ENCODE assay signal across 11 mouse cellular contexts in genomic region chr3:88221519-88222390, GRCm38 (mm10). TPM values are rescaled to one million over a fixed set of nuclear protein-coding genes. Genes with fewer than 3 reads are reported as not detected.
DNase-seq lines count a peak whose midpoint lies in the region; ATAC-seq and TF ChIP-seq lines count a peak whose summit lies in the region.
"Had no signal": no experiment of that assay in that cellular context is flagged by ENCODE, and none has a peak within 500 bp of the region (broad histone marks: within the 10 kb centered on the region; RNA-seq: fewer than 3 reads in every experiment).

No protein-coding gene starts in this region.

- TF ChIP-seq CTCF in E14TG2a.4 (conservative IDR thresholded peaks at IDR 0.05; ENCODE audit: low read length) = no peak
- no peak for TF ChIP-seq CTCF in cortical plate, adult 2 months (IDR thresholded peaks at IDR 0.05; ENCODE audit: extremely low read depth, insufficient read depth, low read length)
- TF ChIP-seq CTCF in gastrocnemius, adult 2 months (IDR thresholded peaks at IDR 0.05) = no peak

- peak overlapping the region; percentile 63 for H3K9ac ChIP-seq in hindbrain, embryonic 14.5 days
- peak overlapping the region; percentile 61; the same call in 1 of the 2 replicates for H3K9ac ChIP-seq in midbrain, embryonic 13.5 days (replicated peaks)
- H3K9ac ChIP-seq: liver, embryonic 14.5 days had no signal

- peaks cover 70% of the 10 kb centered on the region for H3K27me3 ChIP-seq in E14TG2a.4 (ENCODE audit: insufficient read depth, low read length)
- H3K27me3 ChIP-seq in hindbrain, embryonic 14.5 days (ENCODE audit: control insufficient read depth, insufficient read depth, low read length) = 0 out of 2 replicates have a peak, but pooled peaks cover 3% of the 10 kb centered on the region
- H3K27me3 ChIP-seq in midbrain, embryonic 13.5 days = peaks cover 67% of the 10 kb centered on the region

- H3K9me3 ChIP-seq in E14TG2a.4 (ENCODE audit: low read length) = no peaks in the 10 kb centered on the region
- H3K9me3 ChIP-seq in hindbrain, embryonic 14.5 days (ENCODE audit: control insufficient read depth, low read length) = no peaks in the 10 kb centered on the region
- no peaks in the 10 kb centered on the region for H3K9me3 ChIP-seq in midbrain, embryonic 13.5 days

- no peak for TF ChIP-seq POLR2A in cortical plate, adult 2 months (IDR thresholded peaks at IDR 0.05; ENCODE audit: extremely low read depth, insufficient read depth, low read length)

- 0 out of 2 replicates have a peak overlapping the region, but pooled peaks have one; percentile 1 for H3K4me3 ChIP-seq in E14TG2a.4 (replicated peaks; ENCODE audit: low read length)
- H3K4me3 ChIP-seq in cortical plate, adult 2 months (ENCODE audit: insufficient read depth, low read length) = no peak overlapping the region
- H3K4me3 ChIP-seq in hindbrain, embryonic 14.5 days (replicated peaks; ENCODE audit: low read length) = no peak overlapping the region
- no peak overlapping the region for H3K4me3 ChIP-seq in midbrain, embryonic 13.5 days (replicated peaks)
- H3K4me3 ChIP-seq in gastrocnemius, adult 2 months = no peak overlapping the region

- intact Hi-C loops in gastrocnemius, adult 2 months (cut with DNase I) = no loop called here

- peak; percentile 77 for ATAC-seq in hindbrain, embryonic 14.5 days (ENCODE audit: low FRiP score)
- peak; percentile 80 for ATAC-seq in midbrain, embryonic 13.5 days

- 17% methylated on average over 12 of the region's 12 CpGs for WGBS in hindbrain, embryonic 14.5 days
- WGBS in midbrain, embryonic 13.5 days = 32% methylated on average over 12 of the region's 12 CpGs

- H3K36me3 ChIP-seq in E14TG2a.4 (ENCODE audit: insufficient read depth, low read length) = no peaks in the 10 kb centered on the region
- H3K36me3 ChIP-seq in hindbrain, embryonic 14.5 days (replicated peaks; ENCODE audit: control insufficient read depth, insufficient read depth) = peaks cover 63% of the 10 kb centered on the region
- H3K36me3 ChIP-seq in midbrain, embryonic 13.5 days = peaks cover 48% of the 10 kb centered on the region

- H3K4me1 ChIP-seq in E14TG2a.4 (replicated peaks; ENCODE audit: low read depth, low read length) = peaks cover 31% of the 10 kb centered on the region
- H3K4me1 ChIP-seq in cortical plate, adult 2 months (ENCODE audit: control insufficient read depth, insufficient read depth, low read length) = peaks cover 33% of the 10 kb centered on the region
- H3K4me1 ChIP-seq in hindbrain, embryonic 14.5 days (replicated peaks; ENCODE audit: control insufficient read depth, insufficient read depth, low read length) = peaks cover 70% of the 10 kb centered on the region
- peaks cover 95% of the 10 kb centered on the region for H3K4me1 ChIP-seq in midbrain, embryonic 13.5 days (replicated peaks)

- H3K4me2 ChIP-seq in hindbrain, embryonic 14.5 days (replicated peaks) = peak overlapping the region; percentile 94
- H3K4me2 ChIP-seq in midbrain, embryonic 13.5 days (replicated peaks) = peak overlapping the region; percentile 74

- H3K27ac ChIP-seq in cortical plate, adult 2 months (ENCODE audit: insufficient read depth, low read length) = peak overlapping the region; percentile 86
- H3K27ac ChIP-seq in hindbrain, embryonic 14.5 days = peak overlapping the region; percentile 93
- H3K27ac ChIP-seq in midbrain, embryonic 13.5 days = peak overlapping the region; percentile 96
- H3K27ac ChIP-seq in gastrocnemius, adult 2 months = no peak overlapping the region
- H3K27ac ChIP-seq: liver, embryonic 14.5 days had no signal

- peak; percentile 81 for DNase-seq in hindbrain, embryonic 14.5 days (ENCODE audit: low spot score)
- no peak for DNase-seq in kidney, adult 9 months
- no peak for DNase-seq in heart, adult 11 months
- DNase-seq in adrenal gland, adult (ENCODE audit: inconsistent age in 2 of 2, low spot score in 1 of 2) = no peak
- no peak for DNase-seq in gastrocnemius, adult 2 months

RNA-seq across cellular contexts. Expression of gene Rhbg, which starts 32.8 kb away (rescaled TPM):
- not detected in 2 replicates for polyA plus RNA-seq in cortical plate, adult 2 months (2012; rRNA removed)
- polyA plus RNA-seq in hindbrain, embryonic 14.5 days (2014; fragmentation: Nextera tagmentation; extraction: Ambion mirVana) = 0.48 and 0.76 TPM in 2 replicates
- 0.12 TPM in 1 of 2 replicates, not detected in the other for polyA plus RNA-seq in midbrain, embryonic 13.5 days (2015; fragmentation: Nextera tagmentation; extraction: Ambion mirVana)
- not detected for total RNA-seq in gastrocnemius, adult 2 months (2021)
- total RNA-seq: granulocyte monocyte progenitor cell, adult 5-6 weeks; neutrophil, adult 5-6 weeks had no signal
